Mouse (Mus musculus): Measurements from ENCODE around the gene Ms4a1. TPM values are rescaled to one million over a fixed set of nuclear protein-coding genes. Genes with fewer than 3 reads are reported as not detected.

Ms4a1 gene
- polyA plus RNA-seq, 1 experiment from 2014 or later, result 0.12 TPM

DNA sequence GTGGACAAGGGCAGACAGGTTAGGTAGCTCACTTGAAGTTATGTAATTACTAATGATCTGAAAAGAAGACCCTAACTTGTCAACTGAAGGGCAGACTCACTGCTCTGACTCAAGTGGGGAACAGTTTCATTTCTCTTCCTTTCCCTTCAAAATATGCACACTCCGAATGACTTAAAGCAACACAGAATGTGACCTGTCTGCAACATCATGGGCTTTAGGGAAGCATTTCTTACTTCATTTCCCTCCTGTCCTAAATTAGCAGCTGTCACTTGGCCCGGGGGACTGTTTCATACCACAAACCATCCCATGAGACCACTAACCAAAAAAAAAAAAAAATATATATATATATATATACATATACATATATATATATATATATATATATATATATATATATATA is 4.5 kb downstream of the Ms4a1 start:
- no peak overlapping the region for H3K27ac ChIP-seq (ENCODE audit: low read depth, low read length)
- H3K9me3 ChIP-seq (ENCODE audit: control insufficient read depth), result no peaks in the 10 kb centered on the region
- no peaks in the 10 kb centered on the region for H3K36me3 ChIP-seq (ENCODE audit: control insufficient read depth, insufficient read depth)
- no peak for TF ChIP-seq CTCF (IDR thresholded peaks at IDR 0.05; ENCODE audit: low read depth)
- no peaks in the 10 kb centered on the region for H3K4me1 ChIP-seq (replicated peaks; ENCODE audit: control insufficient read depth, insufficient read depth, low read length)
- 85% methylated on average over 2 of the region's 2 CpGs for WGBS
- H3K9ac ChIP-seq (ENCODE audit: low read depth, low read length), result no peak overlapping the region
- H3K27me3 ChIP-seq (replicated peaks; ENCODE audit: control insufficient read depth, insufficient read depth, low read length), result no peaks in the 10 kb centered on the region
- no peak overlapping the region for H3K4me3 ChIP-seq (ENCODE audit: low read depth, low read length)
- no peak overlapping the region for H3K4me2 ChIP-seq (replicated peaks; ENCODE audit: low read depth)
- no peak for ATAC-seq

DNA sequence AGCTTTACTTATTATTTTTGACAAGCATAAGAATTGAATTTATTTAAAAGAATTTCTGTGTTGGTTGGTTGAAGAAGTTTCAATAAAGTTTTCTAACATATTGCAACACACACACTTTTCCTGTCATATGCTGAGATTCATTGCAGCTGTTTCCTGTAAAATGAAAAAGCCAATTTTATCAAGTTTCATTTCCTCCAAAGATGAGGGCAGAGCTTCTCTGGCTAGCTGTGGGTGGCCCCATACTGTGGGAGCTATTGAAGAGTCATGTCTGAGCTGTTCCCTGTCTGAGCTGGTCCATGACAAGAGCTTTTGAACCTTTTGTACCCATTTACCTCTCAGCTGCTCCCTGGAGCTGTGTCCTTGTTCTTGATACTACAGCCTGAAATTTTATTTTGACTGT is 21.8 kb downstream of the Ms4a1 start:
- no peaks in the 10 kb centered on the region for H3K4me1 ChIP-seq (replicated peaks; ENCODE audit: control insufficient read depth, insufficient read depth, low read length)
- no peak overlapping the region for H3K27ac ChIP-seq (ENCODE audit: low read depth, low read length)
- no peak overlapping the region for H3K4me2 ChIP-seq (replicated peaks; ENCODE audit: low read depth)
- no peak for TF ChIP-seq CTCF (IDR thresholded peaks at IDR 0.05; ENCODE audit: low read depth)
- no peaks in the 10 kb centered on the region for H3K27me3 ChIP-seq (replicated peaks; ENCODE audit: control insufficient read depth, insufficient read depth, low read length)
- no peak overlapping the region for H3K4me3 ChIP-seq (ENCODE audit: low read depth, low read length)
- ATAC-seq, result no peak
- H3K9me3 ChIP-seq (ENCODE audit: control insufficient read depth), result no peaks in the 10 kb centered on the region
- H3K36me3 ChIP-seq (ENCODE audit: control insufficient read depth, insufficient read depth), result no peaks in the 10 kb centered on the region
- H3K9ac ChIP-seq (ENCODE audit: low read depth, low read length), result no peak overlapping the region

DNA sequence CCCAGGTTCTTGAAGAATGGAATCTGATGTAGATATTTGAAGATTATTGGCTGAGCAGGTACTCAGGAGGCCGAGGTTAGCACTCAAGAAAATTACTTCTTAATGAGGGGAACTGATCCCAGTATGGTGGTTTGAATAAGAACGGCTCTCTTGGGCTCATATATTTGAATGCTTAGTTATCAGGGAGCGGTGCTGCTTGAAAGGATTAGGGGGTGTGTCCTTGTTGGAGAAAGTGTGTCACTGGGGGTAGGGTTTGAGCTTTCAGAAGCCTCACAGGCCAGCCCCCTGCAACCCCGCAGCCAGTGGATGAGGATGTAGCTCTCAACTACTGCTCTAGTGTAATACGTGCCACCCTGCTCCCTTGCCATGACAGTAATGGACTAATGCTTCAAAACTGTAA is 23.5 kb downstream of the Ms4a1 start:
- H3K4me2 ChIP-seq (replicated peaks; ENCODE audit: low read depth), result no peak overlapping the region
- ATAC-seq, result no peak
- no peaks in the 10 kb centered on the region for H3K36me3 ChIP-seq (ENCODE audit: control insufficient read depth, insufficient read depth)
- no peak for TF ChIP-seq CTCF (IDR thresholded peaks at IDR 0.05; ENCODE audit: low read depth)
- H3K9me3 ChIP-seq (ENCODE audit: control insufficient read depth), result no peaks in the 10 kb centered on the region
- H3K4me1 ChIP-seq (replicated peaks; ENCODE audit: control insufficient read depth, insufficient read depth, low read length), result no peaks in the 10 kb centered on the region
- H3K4me3 ChIP-seq (ENCODE audit: low read depth, low read length), result no peak overlapping the region
- WGBS, result 74% methylated on average over 5 of the region's 5 CpGs
- no peak overlapping the region for H3K9ac ChIP-seq (ENCODE audit: low read depth, low read length)
- no peak overlapping the region for H3K27ac ChIP-seq (ENCODE audit: low read depth, low read length)
- no peaks in the 10 kb centered on the region for H3K27me3 ChIP-seq (replicated peaks; ENCODE audit: control insufficient read depth, insufficient read depth, low read length)

DNA sequence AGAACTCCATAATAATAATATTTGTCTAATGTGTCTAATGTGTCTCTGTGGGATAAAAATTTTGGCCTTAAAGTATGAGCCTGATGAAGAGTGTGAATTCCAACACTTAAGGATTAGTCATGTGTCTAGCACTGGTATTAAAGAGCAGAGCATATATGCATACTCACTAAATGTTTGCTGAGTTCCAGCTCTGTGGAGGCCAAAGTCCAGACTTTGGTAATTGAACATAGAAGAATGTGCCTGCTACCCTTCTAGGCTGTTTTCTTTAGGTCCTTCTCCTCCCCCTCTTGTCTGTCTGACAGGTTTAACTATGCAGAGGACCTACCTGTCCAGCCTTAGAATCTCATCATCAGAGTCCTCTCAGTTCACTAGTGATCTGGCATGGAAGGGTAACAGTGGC is 30.2 kb downstream of the Ms4a1 start:
- Histone ChIP-seq H3K9me3 (ENCODE audit: control insufficient read depth) (no peaks in the 10 kb centered on the region), H3K4me3 (ENCODE audit: low read depth, low read length) (no peak overlapping the region), H3K9ac (ENCODE audit: low read depth, low read length) (no peak overlapping the region), H3K27ac (ENCODE audit: low read depth, low read length) (peak overlapping the region; percentile 87), H3K36me3 (ENCODE audit: control insufficient read depth, insufficient read depth) (no peaks in the 10 kb centered on the region), H3K27me3 (replicated peaks; ENCODE audit: control insufficient read depth, insufficient read depth, low read length) (no peaks in the 10 kb centered on the region), H3K4me2 (replicated peaks; ENCODE audit: low read depth) (no peak overlapping the region), H3K4me1 (replicated peaks; ENCODE audit: control insufficient read depth, insufficient read depth, low read length) (no peaks in the 10 kb centered on the region)
- ATAC-seq, result peak; percentile 66
- no peak for TF ChIP-seq CTCF (IDR thresholded peaks at IDR 0.05; ENCODE audit: low read depth)

DNA sequence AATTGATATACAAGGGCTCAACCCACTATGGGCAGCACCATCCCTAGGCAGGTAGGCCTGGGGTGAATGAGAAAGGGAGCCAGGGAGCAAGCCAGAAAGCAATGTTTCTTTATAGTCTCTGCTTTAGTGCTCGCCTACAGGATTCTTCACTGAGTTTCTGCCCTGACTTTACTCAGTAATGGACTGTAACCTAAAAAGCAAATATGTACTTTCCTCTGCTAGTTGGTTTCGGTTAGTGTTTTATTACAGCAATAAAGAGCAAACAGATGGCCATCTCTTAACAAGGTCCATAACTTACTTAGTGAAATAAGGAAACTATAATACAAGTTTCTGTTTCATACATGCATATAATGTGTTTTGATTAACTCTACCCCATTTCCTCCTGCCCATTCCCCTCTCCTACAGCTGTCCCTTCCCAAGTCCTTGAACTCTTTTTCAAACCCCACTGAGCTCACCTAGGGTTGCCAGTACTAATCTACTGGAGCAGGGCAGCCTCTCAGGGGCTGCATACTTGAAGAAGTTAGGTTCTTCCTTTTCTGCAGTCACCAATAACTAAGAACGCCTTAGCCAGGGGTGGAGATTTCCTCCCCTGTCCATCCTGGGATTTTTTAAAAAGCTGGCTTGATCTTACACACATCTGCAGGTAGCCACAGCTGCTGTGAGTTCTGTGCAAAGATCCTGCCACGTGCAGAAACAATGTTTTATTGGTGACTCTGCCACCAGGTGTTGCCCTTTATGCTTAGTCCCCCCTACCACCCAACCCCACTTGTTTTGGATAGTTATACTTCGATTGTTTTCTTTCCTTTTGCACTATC is 30.9 kb downstream of the Ms4a1 start:
- peak; percentile 93 for ATAC-seq
- H3K4me3 ChIP-seq (ENCODE audit: low read depth, low read length), result no peak overlapping the region
- H3K4me1 ChIP-seq (replicated peaks; ENCODE audit: control insufficient read depth, insufficient read depth, low read length), result no peaks in the 10 kb centered on the region
- H3K27ac ChIP-seq (ENCODE audit: low read depth, low read length), result peak overlapping the region; percentile 87
- no peak overlapping the region for H3K4me2 ChIP-seq (replicated peaks; ENCODE audit: low read depth)
- no peaks in the 10 kb centered on the region for H3K9me3 ChIP-seq (ENCODE audit: control insufficient read depth)
- TF ChIP-seq CTCF (IDR thresholded peaks at IDR 0.05; ENCODE audit: low read depth), result no peak
- H3K36me3 ChIP-seq (ENCODE audit: control insufficient read depth, insufficient read depth), result no peaks in the 10 kb centered on the region
- no peaks in the 10 kb centered on the region for H3K27me3 ChIP-seq (replicated peaks; ENCODE audit: control insufficient read depth, insufficient read depth, low read length)
- WGBS, result 30% methylated on average over 5 of the region's 5 CpGs
- H3K9ac ChIP-seq (ENCODE audit: low read depth, low read length), result no peak overlapping the region

DNA sequence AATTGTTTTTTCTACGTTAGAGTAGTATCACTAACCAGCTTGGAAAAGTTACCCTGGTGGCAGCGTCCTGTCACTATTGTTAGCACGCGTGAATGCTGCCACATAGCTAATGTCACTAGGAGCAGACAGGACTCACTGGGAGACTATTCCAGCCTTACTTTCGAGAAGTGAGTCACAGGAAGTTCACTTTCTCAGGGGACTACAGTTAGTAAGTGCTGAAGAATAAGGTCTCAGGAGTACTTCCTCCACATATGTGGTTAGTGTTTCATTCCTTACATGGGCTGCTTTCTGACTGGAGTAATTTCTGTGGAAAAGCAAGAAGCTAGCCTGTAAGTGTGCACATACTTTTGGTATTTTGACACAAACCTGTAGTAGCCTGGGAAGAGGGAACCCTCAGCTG is 31.8 kb downstream of the Ms4a1 start:
- H3K9ac ChIP-seq (ENCODE audit: low read depth, low read length), result no peak overlapping the region
- no peaks in the 10 kb centered on the region for H3K36me3 ChIP-seq (ENCODE audit: control insufficient read depth, insufficient read depth)
- no peak overlapping the region for H3K4me2 ChIP-seq (replicated peaks; ENCODE audit: low read depth)
- no peaks in the 10 kb centered on the region for H3K9me3 ChIP-seq (ENCODE audit: control insufficient read depth)
- H3K4me3 ChIP-seq (ENCODE audit: low read depth, low read length), result no peak overlapping the region
- TF ChIP-seq CTCF (IDR thresholded peaks at IDR 0.05; ENCODE audit: low read depth), result peak; percentile 14; the same call in 1 of the 2 replicates
- ATAC-seq, result no peak
- H3K4me1 ChIP-seq (replicated peaks; ENCODE audit: control insufficient read depth, insufficient read depth, low read length), result no peaks in the 10 kb centered on the region
- peak overlapping the region; percentile 69 for H3K27ac ChIP-seq (ENCODE audit: low read depth, low read length)
- 81% methylated on average over 5 of the region's 5 CpGs for WGBS
- H3K27me3 ChIP-seq (replicated peaks; ENCODE audit: control insufficient read depth, insufficient read depth, low read length), result no peaks in the 10 kb centered on the region
